Mouse (Mus musculus) MEL (cell line): Measurements from ENCODE around the gene Gm5741. TPM values are rescaled to one million over a fixed set of nuclear protein-coding genes. Genes with fewer than 3 reads are reported as not detected.

Experiments used
- DNase-seq: peaks from one replicate; pipeline ENCODE4 v3.0.0; 2011; ENCODE audit warnings: low read depth, low spot score
- H3K27ac ChIP-seq: 2 replicates; pipeline ENCODE4 v1.5.1; 2012; ENCODE audit warnings: low read depth, mild to moderate bottlenecking, control low read depth, low read length, moderate library complexity; ENCODE audit not compliant: control insufficient read depth
- H3K27me3 ChIP-seq, 2 experiments: fragments of 150-350 bp in 1 of 2; sonication (generic) in 1 of 2; 2 replicates each; pipeline ENCODE4 v1.6.1; 2012; ENCODE audit warnings: low read length in 2 of 2, mild to moderate bottlenecking in 2 of 2, improper control_type of control experiment in 1 of 2, moderate library complexity in 1 of 2; ENCODE audit not compliant: insufficient read depth in 2 of 2, control insufficient read depth in 1 of 2
- H3K36me3 ChIP-seq, 2 experiments: 2 replicates each; pipeline ENCODE4 v1.6.1; 2012 to 2014; ENCODE audit warnings: low read length in 2 of 2, improper control_type of control experiment in 1 of 2, inconsistent platforms in 1 of 2, mild to moderate bottlenecking in 1 of 2; ENCODE audit not compliant: insufficient read depth in 2 of 2, control insufficient read depth in 1 of 2
- H3K4me1 ChIP-seq, 2 experiments: fragments of 150-350 bp in 1 of 2; sonication (generic) in 1 of 2; 2 replicates each; pipeline ENCODE4 v1.6.1; 2012; ENCODE audit warnings: low read length in 2 of 2, improper control_type of control experiment in 1 of 2, mild to moderate bottlenecking in 1 of 2; ENCODE audit not compliant: insufficient read depth in 2 of 2, control insufficient read depth in 1 of 2
- H3K4me3 ChIP-seq, 2 experiments: fragments of 150-350 bp in 1 of 2; sonication (generic) in 1 of 2; 2 replicates each; pipeline ENCODE4 v1.5.1; 2012; ENCODE audit warnings: low read depth in 2 of 2, low read length in 2 of 2, mild to moderate bottlenecking in 2 of 2, moderate library complexity in 2 of 2, control low read depth in 1 of 2, improper control_type of control experiment in 1 of 2; ENCODE audit not compliant: control insufficient read depth in 1 of 2, insufficient read depth in 1 of 2
- H3K79me2 ChIP-seq: 2 replicates; pipeline ENCODE4 v1.6.1; 2012; ENCODE audit warnings: mild to moderate bottlenecking, low read length, moderate library complexity; ENCODE audit not compliant: control insufficient read depth, poor library complexity, insufficient read depth
- H3K9ac ChIP-seq: 2 replicates; pipeline ENCODE4 v1.6.1; 2012; ENCODE audit warnings: low read depth, mild to moderate bottlenecking, control low read depth, low read length, moderate library complexity; ENCODE audit not compliant: control insufficient read depth, poor library complexity, severe bottlenecking
- H3K9me3 ChIP-seq: fragments of 150-350 bp; sonication (generic); replicated peaks from 2 replicates; pipeline ENCODE4 v1.6.1; 2012; ENCODE audit warnings: mild to moderate bottlenecking, low read length, improper control_type of control experiment, moderate library complexity; ENCODE audit not compliant: insufficient read depth
- BHLHE40 ChIP-seq: IDR thresholded peaks from 2 replicates; pipeline ENCODE4 v1.6.1; 2012; ENCODE audit warnings: low read depth, mild to moderate bottlenecking, inconsistent platforms, low read length, improper control_type of control experiment, borderline replicate concordance
- CHD1 ChIP-seq: IDR thresholded peaks from 2 replicates; pipeline ENCODE4 v1.6.1; 2012; ENCODE audit warnings: low read depth, mild to moderate bottlenecking, inconsistent platforms, low read length, improper control_type of control experiment
- ELF1 ChIP-seq: IDR thresholded peaks from 2 replicates; pipeline ENCODE4 v1.6.1; 2014; ENCODE audit warnings: low read depth, mild to moderate bottlenecking, inconsistent platforms, low read length, improper control_type of control experiment, moderate library complexity
- ETS1 ChIP-seq: IDR thresholded peaks from 2 replicates; pipeline ENCODE4 v1.6.1; 2012; ENCODE audit warnings: low read depth, mild to moderate bottlenecking, inconsistent platforms, low read length, improper control_type of control experiment, moderate library complexity
- GATA1 ChIP-seq: IDR thresholded peaks from 2 replicates; pipeline ENCODE4 v1.6.1; 2011; ENCODE audit warnings: low read depth, low read length, improper control_type of control experiment
- HCFC1 ChIP-seq: IDR thresholded peaks from 2 replicates; pipeline ENCODE4 v1.6.1; 2012; ENCODE audit warnings: low read depth, mild to moderate bottlenecking, inconsistent platforms, low read length, improper control_type of control experiment, moderate library complexity
- JUND ChIP-seq: IDR thresholded peaks from 2 replicates; pipeline ENCODE4 v1.6.1; 2011; ENCODE audit warnings: low read depth, mild to moderate bottlenecking, improper control_type of control experiment, low read length
- KAT2A ChIP-seq: conservative IDR thresholded peaks from 2 replicates; pipeline ENCODE4 v1.6.1; 2012; ENCODE audit warnings: low read depth, low read length, improper control_type of control experiment, inconsistent platforms
- MAFK ChIP-seq: IDR thresholded peaks from 2 replicates; pipeline ENCODE4 v1.6.1; 2011; ENCODE audit warnings: low read depth, mild to moderate bottlenecking, low read length, improper control_type of control experiment, borderline replicate concordance
- MAX ChIP-seq: IDR thresholded peaks from 2 replicates; pipeline ENCODE4 v1.6.1; 2011; ENCODE audit warnings: low read length, improper control_type of control experiment
- MAZ ChIP-seq: IDR thresholded peaks from 2 replicates; pipeline ENCODE4 v1.6.1; 2012; ENCODE audit warnings: low read depth, mild to moderate bottlenecking, inconsistent platforms, low read length, improper control_type of control experiment
- MXI1 ChIP-seq: IDR thresholded peaks from 2 replicates; pipeline ENCODE4 v1.6.1; 2011; ENCODE audit warnings: mild to moderate bottlenecking, low read depth, low read length, improper control_type of control experiment
- MYC ChIP-seq: IDR thresholded peaks from 2 replicates; pipeline ENCODE4 v1.6.1; 2011; ENCODE audit warnings: low read depth, mild to moderate bottlenecking, low read length, improper control_type of control experiment, moderate library complexity
- NELFE ChIP-seq: IDR thresholded peaks from 2 replicates; pipeline ENCODE4 v1.6.1; 2011; ENCODE audit warnings: low read depth, low read length, improper control_type of control experiment
- POLR2A ChIP-seq, 2 experiments: IDR thresholded peaks; 2 replicates each; pipeline ENCODE4 v1.6.1; 2011 to 2012; ENCODE audit warnings: low read length in 2 of 2, mild to moderate bottlenecking in 2 of 2, control low read depth in 1 of 2, improper control_type of control experiment in 1 of 2, low read depth in 1 of 2, moderate library complexity in 1 of 2; ENCODE audit not compliant: control insufficient read depth in 1 of 2, insufficient read depth in 1 of 2, poor library complexity in 1 of 2
- POLR2AphosphoS2 ChIP-seq: IDR thresholded peaks from 2 replicates; pipeline ENCODE4 v1.6.1; 2011; ENCODE audit warnings: low read length, improper control_type of control experiment
- SIN3A ChIP-seq: IDR thresholded peaks from 2 replicates; pipeline ENCODE4 v1.6.1; 2012; ENCODE audit warnings: low read length, improper control_type of control experiment, inconsistent platforms
- SMC3 ChIP-seq: IDR thresholded peaks from 2 replicates; pipeline ENCODE4 v1.6.1; 2011; ENCODE audit warnings: low read depth, low read length, improper control_type of control experiment
- TAL1 ChIP-seq: IDR thresholded peaks from 2 replicates; pipeline ENCODE4 v1.6.1; 2012; ENCODE audit warnings: mild to moderate bottlenecking, inconsistent platforms, low read length, moderate library complexity, mixed read lengths
- TBP ChIP-seq: IDR thresholded peaks from 2 replicates; pipeline ENCODE4 v1.8.0; 2011; ENCODE audit warnings: low read depth, low read length, improper control_type of control experiment
- TCF12 ChIP-seq: IDR thresholded peaks from 2 replicates; pipeline ENCODE4 v1.6.1; 2014; ENCODE audit warnings: low read depth, mild to moderate bottlenecking, inconsistent platforms, low read length, improper control_type of control experiment, moderate library complexity
- USF1 ChIP-seq: IDR thresholded peaks from 2 replicates; pipeline ENCODE4 v1.6.1; 2014; ENCODE audit warnings: low read depth, mild to moderate bottlenecking, inconsistent platforms, low read length, improper control_type of control experiment, moderate library complexity
- USF2 ChIP-seq, 2 experiments: IDR thresholded peaks; 2 replicates each; pipeline ENCODE4 v1.6.1; 2011 to 2012; ENCODE audit warnings: improper control_type of control experiment in 2 of 2, low read length in 2 of 2, borderline replicate concordance in 1 of 2, inconsistent platforms in 1 of 2, low read depth in 1 of 2, mild to moderate bottlenecking in 1 of 2; ENCODE audit not compliant: insufficient read depth in 1 of 2
- ZC3H11A ChIP-seq: IDR thresholded peaks from 2 replicates; pipeline ENCODE4 v1.6.1; 2012; ENCODE audit warnings: low read depth, mild to moderate bottlenecking, inconsistent platforms, low read length, improper control_type of control experiment
- ZMIZ1 ChIP-seq: IDR thresholded peaks from 2 replicates; pipeline ENCODE4 v1.6.1; 2012; ENCODE audit warnings: low read depth, mild to moderate bottlenecking, inconsistent platforms, low read length, improper control_type of control experiment, moderate library complexity
- ZNF384 ChIP-seq: IDR thresholded peaks from 2 replicates; pipeline ENCODE4 v1.6.1; 2012; ENCODE audit warnings: low read depth, mild to moderate bottlenecking, inconsistent platforms, low read length, improper control_type of control experiment
- polyA plus RNA-seq, 2 experiments: library from polyadenylated mRNA; stranded (reverse) in 1 of 2; unstranded in 1 of 2; fragments of >175 nt in 1 of 2; fragments of >200 nt in 1 of 2; gene quantifications; 2 replicates each; pipeline versions ENCODE4 v1.2.1 to v1.2.4; 2012; ENCODE audit warnings: low replicate concordance in 2 of 2, low read depth in 1 of 2; ENCODE audit not compliant: insufficient read length in 2 of 2, insufficient read depth in 1 of 2, missing spikeins in 1 of 2
- total RNA-seq: library from RNA; depleted of rRNA; stranded (reverse); fragments of 300-350 nt; gene quantifications from 2 replicates; pipeline ENCODE4 v1.2.3, GENCODE M21; 2012

Gm5741 gene
- total and polyA plus RNA-seq, 3 experiments = 1.0 TPM; not detected in 2

- Histone ChIP-seq H3K9ac (peak within 1 kb of the TSS; percentile 93), H3K79me2 (peaks cover 48% of the 10 kb centered on the region), H3K27ac (peak within 1 kb of the TSS; percentile 93), H3K9me3 (no peaks in the 10 kb centered on the region)
- TF ChIP-seq MYC (peak; percentile 88), MAZ (no peak), MXI1 (peak; percentile 91), JUND (no peak), POLR2AphosphoS2 (peak; percentile 65; the same call in 1 of the 2 replicates), MAX (peak; percentile 82), SIN3A (peak; percentile 98), KAT2A (no peak; the same call in 1 of the 2 replicates), SMC3 (no peak), GATA1 (0 out of 2 replicates have a peak, but pooled peaks have one; percentile 31), BHLHE40 (peak; percentile 87), USF1 (peak; percentile 94), CHD1 (peak; percentile 100), ETS1 (0 out of 2 replicates have a peak, but pooled peaks have one; percentile 13), POLR2A (IDR thresholded peaks at IDR 0.05; ENCODE audit: control insufficient read depth in 1 of 2, insufficient read depth in 1 of 2, low read depth in 1 of 2, low read length in 2 of 2, poor library complexity in 1 of 2) (peak; percentile 65 to 91), TCF12 (peak; percentile 35; the same call in 1 of the 2 replicates), NELFE (peak; percentile 76), MAFK (no peak), ZMIZ1 (peak; percentile 79), ELF1 (peak; percentile 77), TBP (peak; percentile 78; the same call in 1 of the 2 replicates), ZC3H11A (no peak), USF2 (IDR thresholded peaks at IDR 0.05; ENCODE audit: borderline replicate concordance in 1 of 2, insufficient read depth in 1 of 2, low read depth in 1 of 2, low read length in 2 of 2) (peak in 1 of 2 experiments; percentile 79; a peak in 2 of 4 replicates), HCFC1 (peak; percentile 86), TAL1 (no peak), ZNF384 (no peak; the same call in 1 of the 2 replicates)
- TF ChIP-seq, all 39 proteins: peak for 18
- Histone ChIP-seq H3K4me1 (peaks cover 9 to 14% of the 10 kb centered on the region in 2 experiments; a peak in 3 of 4 replicates), H3K4me3 (peak within 1 kb of the TSS; percentile 86 to 94), H3K27me3 (no peaks in the 10 kb centered on the region), H3K36me3 (peaks cover under 1 to 12% of the 10 kb centered on the region in 2 experiments; a peak in 3 of 4 replicates)
- peak; percentile 98 for DNase-seq
These were observed 42.5 kb downstream of the Gm5741 start, which contains the start of gene Asna1 for GRCm38 (mm10) chr8:85025098-85025932. Gene Asna1 (minus strand): TSS chr8:85025281.
